9 mouse cellular contexts compared by ENCODE assay signal in genomic region chr17:83997778-83998177, GRCm38 (mm10).
A peak's percentile ranks its signal among the peaks of the same experiment; 100 is the strongest.
DNase-seq lines count a peak whose midpoint lies in the region; ATAC-seq and TF ChIP-seq lines count a peak whose summit lies in the region.
"Had no signal": no experiment of that assay in that cellular context is flagged by ENCODE, and none has a peak within 500 bp of the region (broad histone marks: within the 10 kb centered on the region; RNA-seq: fewer than 3 reads in every experiment).

No protein-coding gene starts in this region.

- no peaks in the 10 kb centered on the region; the same call in 1 of the 2 replicates for H3K4me1 ChIP-seq in kidney, postnatal 0 days (replicated peaks; ENCODE audit: insufficient read depth, low read length)
- peaks cover 15% of the 10 kb centered on the region for H3K4me1 ChIP-seq in liver, postnatal 0 days (ENCODE audit: insufficient read depth)
- H3K4me1 ChIP-seq: hindbrain, embryonic 15.5 days had no signal

- 81% methylated on average over 11 of the region's 11 CpGs for WGBS in kidney, postnatal 0 days
- 64% methylated on average over 11 of the region's 11 CpGs for WGBS in liver, postnatal 0 days (ENCODE audit: insufficient replicate concordance)

- TF ChIP-seq EP300 in liver, postnatal 0 days (IDR thresholded peaks at IDR 0.05; ENCODE audit: low read depth) = no peak

- no peaks in the 10 kb centered on the region for H3K9me3 ChIP-seq in kidney, postnatal 0 days (replicated peaks; ENCODE audit: low read length)
- no peaks in the 10 kb centered on the region for H3K9me3 ChIP-seq in liver, postnatal 0 days (ENCODE audit: low read length)
- H3K9me3 ChIP-seq: hindbrain, embryonic 15.5 days had no signal

- ATAC-seq in cerebellum, adult (ENCODE audit: insufficient number of reproducible peaks, low FRiP score, low TSS enrichment) = no peak
- ATAC-seq in kidney, postnatal 0 days (replicated peaks; ENCODE audit: low FRiP score, low read depth) = no peak
- ATAC-seq in liver, postnatal 0 days = no peak

- no peak overlapping the region for H3K4me3 ChIP-seq in kidney, postnatal 0 days (replicated peaks; ENCODE audit: low read depth, low read length)
- H3K4me3 ChIP-seq in liver, postnatal 0 days (ENCODE audit: low read depth, low read length) = no peak overlapping the region
- H3K4me3 ChIP-seq: hindbrain, embryonic 15.5 days had no signal

- no peak overlapping the region for H3K9ac ChIP-seq in kidney, postnatal 0 days (ENCODE audit: low read depth, low read length)
- no peak overlapping the region for H3K9ac ChIP-seq in liver, postnatal 0 days (replicated peaks)
- H3K9ac ChIP-seq: hindbrain, embryonic 15.5 days had no signal

- TF ChIP-seq CTCF in kidney, postnatal 0 days (IDR thresholded peaks at IDR 0.05; ENCODE audit: low read depth) = peak; percentile 77
- TF ChIP-seq CTCF in liver, postnatal 0 days (IDR thresholded peaks at IDR 0.05; ENCODE audit: low read depth) = peak; percentile 85

- no peak overlapping the region for H3K4me2 ChIP-seq in kidney, postnatal 0 days (ENCODE audit: low read length)
- H3K4me2 ChIP-seq in liver, postnatal 0 days (ENCODE audit: low read depth, low read length) = no peak overlapping the region
- H3K4me2 ChIP-seq: hindbrain, embryonic 15.5 days had no signal

- H3K27me3 ChIP-seq in kidney, postnatal 0 days (ENCODE audit: insufficient read depth, low read length) = no peaks in the 10 kb centered on the region
- H3K27me3 ChIP-seq in liver, postnatal 0 days (ENCODE audit: insufficient read depth, low read length) = no peaks in the 10 kb centered on the region
- H3K27me3 ChIP-seq: hindbrain, embryonic 15.5 days had no signal

- DNase-seq in cerebellum, postnatal 14 days = peak; percentile 27 to 59
- DNase-seq in ZHBTc4 (ENCODE audit: low read depth, low spot score) = peak; percentile 70
- DNase-seq in frontal cortex, postnatal 36 days (ENCODE audit: low spot score in 2 of 2) = peak; percentile 39 to 40
- peak; percentile 66 for DNase-seq in kidney, postnatal 0 days (ENCODE audit: low spot score)
- peak; percentile 81 for DNase-seq in liver, postnatal 0 days
- peak; percentile 46 for DNase-seq in right cerebral cortex, postnatal 4 days
- DNase-seq in urinary bladder, postnatal 14 days (ENCODE audit: low spot score) = peak; percentile 86

- no peak overlapping the region for H3K27ac ChIP-seq in kidney, postnatal 0 days
- no peak overlapping the region for H3K27ac ChIP-seq in liver, postnatal 0 days (ENCODE audit: low read depth)
- H3K27ac ChIP-seq: hindbrain, embryonic 15.5 days had no signal

- H3K36me3 ChIP-seq in kidney, postnatal 0 days (ENCODE audit: insufficient read depth, low read length) = no peaks in the 10 kb centered on the region
- H3K36me3 ChIP-seq in liver, postnatal 0 days (replicated peaks; ENCODE audit: insufficient read depth, low read length) = no peaks in the 10 kb centered on the region
- H3K36me3 ChIP-seq: hindbrain, embryonic 15.5 days had no signal
